Mouse (Mus musculus): ENCODE results near the gene Cul1. TPM values are rescaled to one million over a fixed set of nuclear protein-coding genes. Genes with fewer than 3 reads are reported as not detected.

Gene Cul1
- polyA plus RNA-seq, 1 experiment from 2014 or later, result 100.0 TPM

- 43% methylated on average over 1 of the region's 1 CpGs for WGBS
- H3K36me3 ChIP-seq (ENCODE audit: control insufficient read depth, insufficient read depth), result peaks cover 23% of the 10 kb centered on the region
- peaks cover 9% of the 10 kb centered on the region; the same call in 1 of the 2 replicates for H3K9me3 ChIP-seq (replicated peaks; ENCODE audit: control insufficient read depth, low read length)
- H3K4me2 ChIP-seq (ENCODE audit: low read depth, low read length), result no peak overlapping the region
- no peak for ATAC-seq (replicated peaks; ENCODE audit: extremely low read depth, insufficient read depth, low FRiP score)
- 0 out of 2 replicates have a peak overlapping the region, but pooled peaks have one; percentile 15 for H3K27ac ChIP-seq (ENCODE audit: low read length)
- H3K9ac ChIP-seq (ENCODE audit: low read length), result no peak overlapping the region
- H3K4me3 ChIP-seq (ENCODE audit: low read length), result no peak overlapping the region
- no peaks in the 10 kb centered on the region for H3K27me3 ChIP-seq (ENCODE audit: control insufficient read depth, insufficient read depth, low read length)
- peaks cover 10% of the 10 kb centered on the region for H3K4me1 ChIP-seq (ENCODE audit: control insufficient read depth, insufficient read depth, low read length)
These were observed 112.3 kb downstream of the Cul1 start for GRCm38 (mm10) chr6:47565326-47566035.

GRCm38 (mm10) chr6:47572887-47573286 lies 119.7 kb downstream of the Cul1 start:
- WGBS, result 94% methylated on average over 2 of the region's 2 CpGs
- no peak for ATAC-seq (replicated peaks; ENCODE audit: extremely low read depth, insufficient read depth, low FRiP score)
- Histone ChIP-seq H3K36me3 (ENCODE audit: control insufficient read depth, insufficient read depth) (peaks cover 22% of the 10 kb centered on the region), H3K27me3 (ENCODE audit: control insufficient read depth, insufficient read depth, low read length) (no peaks in the 10 kb centered on the region), H3K4me3 (ENCODE audit: low read length) (no peak overlapping the region), H3K4me1 (ENCODE audit: control insufficient read depth, insufficient read depth, low read length) (no peaks in the 10 kb centered on the region), H3K27ac (ENCODE audit: low read length) (no peak overlapping the region), H3K9ac (ENCODE audit: low read length) (no peak overlapping the region), H3K9me3 (replicated peaks; ENCODE audit: control insufficient read depth, low read length) (peaks cover 9% of the 10 kb centered on the region; the same call in 1 of the 2 replicates), H3K4me2 (ENCODE audit: low read depth, low read length) (no peak overlapping the region)

Other genes with a start within 250 kb of the Cul1 start
- 48.1 and 59.5 TPM in 2 replicates for gene Ezh2, start 141.9 kb downstream of the Cul1 start, polyA plus RNA-seq (2015; fragmentation: Nextera tagmentation; extraction: Ambion mirVana)

Data from heart, embryonic 16.5 days (tissue).